Mouse (Mus musculus) liver, adult 2 months (tissue): ENCODE results near the gene Anapc16. TPM values are rescaled to one million over a fixed set of nuclear protein-coding genes. Genes with fewer than 3 reads are reported as not detected.

Experiments used
- DNase-seq: peaks from one replicate; pipeline ENCODE4 v3.0.0-alpha.2; 2011; ENCODE audit warnings: low read depth, low spot score; ENCODE audit errors: extremely low read depth
- H3K27ac ChIP-seq: fragments of 200-500 bp; replicated peaks from 2 replicates; pipeline ENCODE4 v1.5.1; 2012; ENCODE audit warnings: low read depth, mild to moderate bottlenecking, control low read depth, inconsistent platforms, low read length; ENCODE audit not compliant: insufficient read depth
- H3K27me3 ChIP-seq: fragments of 200-500 bp; 2 replicates; pipeline ENCODE4 v1.6.1; 2012; ENCODE audit warnings: mild to moderate bottlenecking, moderate library complexity, low read length, inconsistent platforms; ENCODE audit not compliant: control insufficient read depth, insufficient read depth
- H3K36me3 ChIP-seq: fragments of 200-500 bp; 2 replicates; pipeline ENCODE4 v1.6.1; 2012; ENCODE audit warnings: low read length, inconsistent platforms; ENCODE audit not compliant: control insufficient read depth, insufficient read depth
- H3K4me1 ChIP-seq: fragments of 200-500 bp; 2 replicates; pipeline ENCODE4 v1.6.1; 2011; ENCODE audit warnings: low read length; ENCODE audit not compliant: control insufficient read depth, insufficient read depth
- H3K4me3 ChIP-seq: fragments of 200-500 bp; 2 replicates; pipeline ENCODE4 v1.5.1; 2011; ENCODE audit warnings: low read depth, mild to moderate bottlenecking, control low read depth, low read length, moderate library complexity; ENCODE audit not compliant: insufficient read depth
- H3K79me2 ChIP-seq: fragments of 200-500 bp; 2 replicates; pipeline ENCODE4 v1.6.1; 2012; ENCODE audit warnings: inconsistent platforms, mild to moderate bottlenecking, low read length, moderate library complexity; ENCODE audit not compliant: control insufficient read depth, insufficient read depth
- H3K9ac ChIP-seq: fragments of 200-500 bp; 2 replicates; pipeline ENCODE4 v1.6.1; 2012; ENCODE audit warnings: low read depth, mild to moderate bottlenecking, control low read depth, inconsistent platforms, low read length
- CTCF ChIP-seq: fragments of 200-500 bp; IDR thresholded peaks from 2 replicates; pipeline ENCODE4 v1.5.1; 2011; ENCODE audit warnings: low read depth, low read length, control low read depth
- POLR2A ChIP-seq: fragments of 200-500 bp; IDR thresholded peaks from 2 replicates; pipeline ENCODE4 v1.6.1; 2011; ENCODE audit warnings: low read length, control low read depth; ENCODE audit not compliant: insufficient read depth; ENCODE audit errors: extremely low read depth
- WGBS: fragments of 180-500 bp; shearing (Covaris S2); methylation state at CpG from one replicate; pipeline ENCODE4 v1.1.7; 2018; 5-methylcytosine and 5-hydroxymethylcytosine counted together
- polyA plus RNA-seq: library from polyadenylated mRNA; depleted of rRNA; stranded (reverse); fragments of >200 nt; gene quantifications from 2 replicates; pipeline ENCODE4 v1.2.3, GENCODE M21; 2012
- total RNA-seq: library from RNA; depleted of rRNA; stranded (reverse); fragments of >200 nt; gene quantifications from 2 replicates; pipeline ENCODE4 v1.2.3, GENCODE M21; 2014

Anapc16 gene
- total and polyA plus RNA-seq, 2 experiments, result 22.8 to 48.9 TPM

- Histone ChIP-seq H3K9ac (peak overlapping the region; percentile 82), H3K4me3 (peak overlapping the region; percentile 78), H3K79me2 (no peaks in the 10 kb centered on the region), H3K36me3 (no peaks in the 10 kb centered on the region), H3K27me3 (no peaks in the 10 kb centered on the region), H3K27ac (no peak overlapping the region), H3K4me1 (peaks cover 12% of the 10 kb centered on the region)
- 64% methylated on average over 15 of the region's 15 CpGs for WGBS
- DNase-seq, result peak; percentile 18
- TF ChIP-seq CTCF, result no peak
- no peak for TF ChIP-seq POLR2A
These were observed 52.9 kb downstream of the Anapc16 start for GRCm38 (mm10) chr10:59949783-59950605.

- Histone ChIP-seq H3K4me1 (peaks cover 12% of the 10 kb centered on the region), H3K9ac (no peak overlapping the region), H3K27me3 (no peaks in the 10 kb centered on the region), H3K79me2 (no peaks in the 10 kb centered on the region), H3K36me3 (no peaks in the 10 kb centered on the region), H3K27ac (no peak overlapping the region), H3K4me3 (no peak overlapping the region)
- DNase-seq, result peak; percentile 70
- WGBS, result 8% methylated on average over 1 of the region's 1 CpGs
- TF ChIP-seq POLR2A (no peak), CTCF (no peak)
These were observed 53.7 kb downstream of the Anapc16 start for GRCm38 (mm10) chr10:59949255-59949648.

DNA sequence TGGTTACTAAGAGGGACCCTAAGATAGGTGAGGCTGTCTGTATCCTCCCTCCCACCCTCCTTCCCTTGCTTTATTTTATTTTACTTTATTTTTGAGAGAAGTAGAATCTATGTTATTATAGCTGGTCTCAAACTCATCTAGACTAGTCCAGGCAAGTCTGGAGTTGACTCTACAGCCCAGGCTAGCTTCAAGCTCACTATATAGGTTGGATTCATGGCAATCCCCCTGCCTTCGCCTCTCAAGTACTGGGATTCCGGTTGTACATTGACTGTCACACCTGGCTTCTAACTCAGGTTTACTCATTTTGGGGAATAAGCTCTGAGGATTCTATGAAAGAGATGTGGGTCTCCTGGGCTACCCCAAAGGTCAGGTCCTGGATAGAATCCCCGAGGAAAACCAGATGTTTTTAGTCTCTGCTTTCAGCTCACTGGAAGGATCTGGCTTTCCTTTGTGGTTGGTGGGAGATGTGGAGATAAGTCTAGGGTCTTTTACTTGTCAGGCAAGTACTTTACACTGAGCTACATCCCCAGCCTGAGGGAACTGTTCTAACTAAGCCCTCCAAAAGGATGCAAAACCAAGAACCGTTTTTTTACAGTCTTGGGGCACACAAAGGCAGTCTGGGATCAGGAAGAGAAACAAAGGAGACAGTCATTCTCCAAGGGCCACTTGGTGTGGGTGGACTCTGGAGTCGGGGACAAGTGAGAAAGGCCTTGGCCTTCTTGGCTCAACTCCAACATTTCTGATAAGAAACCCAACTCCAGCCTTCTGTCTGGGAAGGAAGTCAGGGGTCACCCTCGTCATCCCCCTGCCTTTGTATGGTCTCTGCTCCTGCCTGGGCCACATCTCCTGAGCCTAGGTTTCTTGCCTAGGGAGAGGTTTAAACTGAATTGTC, 54.3 kb downstream of the Anapc16 start:
- no peak for TF ChIP-seq CTCF
- TF ChIP-seq POLR2A, result no peak
- peak; percentile 37 for DNase-seq
- Histone ChIP-seq H3K27ac (no peak overlapping the region), H3K4me3 (no peak overlapping the region), H3K27me3 (no peaks in the 10 kb centered on the region), H3K9ac (no peak overlapping the region), H3K79me2 (no peaks in the 10 kb centered on the region), H3K36me3 (no peaks in the 10 kb centered on the region), H3K4me1 (peaks cover 12% of the 10 kb centered on the region)
- WGBS, result 61% methylated on average over 6 of the region's 6 CpGs

- WGBS, result 77% methylated on average over 7 of the region's 7 CpGs
- no peak overlapping the region for H3K27ac ChIP-seq
These were observed 55.5 kb downstream of the Anapc16 start for GRCm38 (mm10) chr10:59947296-59948073.

DNA sequence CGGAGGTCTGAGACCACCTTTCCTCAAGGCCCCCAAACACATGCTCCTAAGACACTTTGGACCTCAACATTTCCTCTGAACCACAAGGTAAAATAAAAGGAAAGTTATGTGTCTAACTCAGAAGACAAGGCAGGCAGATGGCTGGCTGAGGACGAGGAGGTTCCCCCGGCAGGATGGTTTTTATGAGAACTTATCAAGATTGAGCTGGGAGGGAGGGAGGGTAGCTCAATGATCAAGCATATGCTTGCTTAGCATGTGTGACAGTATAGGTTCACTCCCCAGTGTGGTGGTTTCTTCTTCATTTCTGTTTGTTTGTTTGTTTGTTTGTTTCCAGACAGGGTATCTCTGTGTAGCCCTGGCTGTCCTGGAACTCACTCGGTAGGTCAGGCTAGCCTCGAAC, 56.6 kb downstream of the Anapc16 start:
- no peak overlapping the region for H3K4me3 ChIP-seq
- WGBS, result 94% methylated on average over 5 of the region's 5 CpGs
- no peaks in the 10 kb centered on the region for H3K79me2 ChIP-seq
- H3K36me3 ChIP-seq, result no peaks in the 10 kb centered on the region
- H3K27me3 ChIP-seq, result no peaks in the 10 kb centered on the region
- no peak for DNase-seq
- peaks cover 17% of the 10 kb centered on the region for H3K4me1 ChIP-seq
- H3K9ac ChIP-seq, result no peak overlapping the region
- no peak overlapping the region for H3K27ac ChIP-seq
- no peak for TF ChIP-seq CTCF
- TF ChIP-seq POLR2A, result no peak

More at GRCm38 (mm10) chr10:59947296-59948073, 55.5 kb downstream of the Anapc16 start:
- Histone ChIP-seq H3K79me2 (no peaks in the 10 kb centered on the region), H3K4me3 (no peak overlapping the region), H3K9ac (no peak overlapping the region), H3K36me3 (no peaks in the 10 kb centered on the region), H3K27me3 (no peaks in the 10 kb centered on the region), H3K4me1 (peaks cover 20% of the 10 kb centered on the region)
- no peak for DNase-seq
- TF ChIP-seq POLR2A, result no peak
- no peak for TF ChIP-seq CTCF
